Mouse (Mus musculus): ENCODE results near the gene Dok5. TPM values are rescaled to one million over a fixed set of nuclear protein-coding genes. Genes with fewer than 3 reads are reported as not detected.

Gene Dok5
- total and polyA plus RNA-seq, 2 experiments from 2014 or later, result 50.2 to 79.9 TPM

DNA sequence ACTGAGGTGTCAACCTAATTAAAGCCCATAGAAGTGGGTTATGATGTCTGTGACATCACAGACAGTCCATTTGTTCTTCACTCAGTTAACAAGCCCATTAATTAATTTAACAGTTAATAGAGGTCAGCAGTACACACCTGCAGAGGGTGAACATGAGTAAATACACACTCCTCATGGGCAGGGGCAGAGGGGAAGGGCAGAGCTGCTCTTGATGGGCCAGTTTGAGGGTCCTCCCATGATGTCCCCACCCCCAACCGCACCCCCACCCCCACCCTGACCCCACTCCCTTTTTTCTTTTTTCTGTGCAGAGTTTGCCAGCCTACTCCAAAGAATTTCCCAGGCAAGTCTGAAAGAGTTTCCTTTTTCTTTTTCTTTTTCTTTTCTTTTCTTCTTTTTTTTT lies 39.9 kb downstream of the Dok5 start:
- 0% methylated on average over 1 of the region's 1 CpGs for WGBS
- no peak overlapping the region for H3K9ac ChIP-seq
- H3K4me2 ChIP-seq (ENCODE audit: low read depth), result no peak overlapping the region
- H3K36me3 ChIP-seq (ENCODE audit: insufficient read depth), result no peaks in the 10 kb centered on the region
- no peak for ATAC-seq
- no peaks in the 10 kb centered on the region for H3K9me3 ChIP-seq (ENCODE audit: low read length)
- H3K27ac ChIP-seq (ENCODE audit: low read depth, low read length), result no peak overlapping the region; the same call in 1 of the 2 replicates
- no peak for TF ChIP-seq CTCF (IDR thresholded peaks at IDR 0.05; ENCODE audit: low read depth)
- no peak overlapping the region for H3K4me3 ChIP-seq (ENCODE audit: low read depth, low read length)
- DNase-seq, result no peak
- H3K27me3 ChIP-seq (ENCODE audit: insufficient read depth, low read length), result no peaks in the 10 kb centered on the region
- peaks cover 14% of the 10 kb centered on the region for H3K4me1 ChIP-seq (ENCODE audit: insufficient read depth)

DNA sequence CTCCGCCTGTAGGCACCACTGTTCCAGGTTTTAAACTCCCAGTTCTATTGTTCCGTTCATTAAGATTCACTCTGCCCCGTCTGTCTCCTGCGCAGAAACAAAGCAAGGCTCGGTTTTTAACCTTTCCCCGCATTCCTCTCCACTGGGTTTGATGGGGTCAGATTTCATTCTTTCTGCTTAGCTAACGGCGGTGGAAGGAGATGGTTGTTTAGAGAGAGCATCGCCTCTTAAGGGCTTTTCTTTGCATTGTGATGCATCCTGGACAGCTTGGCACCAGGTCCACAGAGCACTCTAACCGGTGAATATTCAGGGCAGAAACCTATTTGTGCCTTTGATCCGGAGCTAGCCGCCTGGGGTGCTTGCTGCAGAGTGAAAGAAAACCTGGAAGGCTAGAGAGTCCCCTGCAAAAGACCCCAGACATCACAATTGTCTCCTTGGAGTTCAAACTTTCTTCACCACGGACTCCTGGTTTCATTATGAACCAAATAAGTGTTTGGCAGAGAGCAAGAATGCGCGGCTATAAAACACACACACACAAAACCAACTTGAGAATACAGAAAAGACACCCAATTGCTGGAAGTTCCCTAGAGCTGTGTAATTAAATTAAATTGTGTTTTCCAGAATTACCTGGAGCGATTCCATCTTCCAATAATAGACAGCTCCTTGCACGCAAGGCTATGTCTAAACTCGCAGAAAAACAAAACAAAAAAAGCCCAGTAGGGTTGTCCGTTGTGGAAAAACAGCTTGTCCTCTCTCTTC lies 40.7 kb downstream of the Dok5 start:
- peaks cover 19% of the 10 kb centered on the region for H3K4me1 ChIP-seq (ENCODE audit: insufficient read depth)
- no peaks in the 10 kb centered on the region for H3K36me3 ChIP-seq (ENCODE audit: insufficient read depth)
- 0 out of 2 replicates have a peak, but pooled peaks have one; percentile 2 for TF ChIP-seq CTCF (IDR thresholded peaks at IDR 0.05; ENCODE audit: low read depth)
- H3K9me3 ChIP-seq (ENCODE audit: low read length), result no peaks in the 10 kb centered on the region
- H3K27me3 ChIP-seq (ENCODE audit: insufficient read depth, low read length), result no peaks in the 10 kb centered on the region
- H3K4me3 ChIP-seq (ENCODE audit: low read depth, low read length), result no peak overlapping the region
- DNase-seq (peak; percentile 49), ATAC-seq (peak; percentile 34; the same call in 1 of the 2 replicates)
- WGBS, result 5% methylated on average over 19 of the region's 19 CpGs
- peak overlapping the region; percentile 38 for H3K4me2 ChIP-seq (ENCODE audit: low read depth)
- peak overlapping the region; percentile 45 for H3K9ac ChIP-seq
- peak overlapping the region; percentile 73 for H3K27ac ChIP-seq (ENCODE audit: low read depth, low read length)

DNA sequence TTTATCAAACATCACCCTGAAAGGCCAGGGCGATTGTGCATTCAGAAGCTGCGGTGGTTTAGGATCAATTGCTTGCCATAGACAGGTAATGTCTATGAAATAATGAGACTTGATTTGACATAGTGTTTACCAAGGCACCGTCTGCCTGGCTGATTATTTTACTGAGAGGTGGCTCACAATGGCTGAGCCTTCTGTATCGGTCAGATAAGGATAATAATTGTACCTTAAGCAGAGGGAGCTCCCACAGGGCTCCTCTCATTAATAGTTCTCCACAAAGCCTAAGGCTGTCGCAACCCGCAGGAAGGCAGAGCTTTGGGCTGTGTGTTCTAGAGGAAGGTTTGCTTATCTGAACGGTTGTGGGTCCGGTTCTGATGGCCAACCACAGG lies 41.3 kb downstream of the Dok5 start:
- H3K4me2 ChIP-seq (ENCODE audit: low read depth), result peak overlapping the region; percentile 38
- H3K4me1 ChIP-seq (ENCODE audit: insufficient read depth), result peaks cover 22% of the 10 kb centered on the region
- no peaks in the 10 kb centered on the region for H3K27me3 ChIP-seq (ENCODE audit: insufficient read depth, low read length)
- DNase-seq (no peak), ATAC-seq (no peak)
- no peaks in the 10 kb centered on the region for H3K36me3 ChIP-seq (ENCODE audit: insufficient read depth)
- H3K27ac ChIP-seq (ENCODE audit: low read depth, low read length), result peak overlapping the region; percentile 73
- TF ChIP-seq CTCF (IDR thresholded peaks at IDR 0.05; ENCODE audit: low read depth), result no peak
- no peaks in the 10 kb centered on the region for H3K9me3 ChIP-seq (ENCODE audit: low read length)
- no peak overlapping the region for H3K9ac ChIP-seq
- 16% methylated on average over 8 of the region's 8 CpGs for WGBS
- H3K4me3 ChIP-seq (ENCODE audit: low read depth, low read length), result no peak overlapping the region

DNA sequence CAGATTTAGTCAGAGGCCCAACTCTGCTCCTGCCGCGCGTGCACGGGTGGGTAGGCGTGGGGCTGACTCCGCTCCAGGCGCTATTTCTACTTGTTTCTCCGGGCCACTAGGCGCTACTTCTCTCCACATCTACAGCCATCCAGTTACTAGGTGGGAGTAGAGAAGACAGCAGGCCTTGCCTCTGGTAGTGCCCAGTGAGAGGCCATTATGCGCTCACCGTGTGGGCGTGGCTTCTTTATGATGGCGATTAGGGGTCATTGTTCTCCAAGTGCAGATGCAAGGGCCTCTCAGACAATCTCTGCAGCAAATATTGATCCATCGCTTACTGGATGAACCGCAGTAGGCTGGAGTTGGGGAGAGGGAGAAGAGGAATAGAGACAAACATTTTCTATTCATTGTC lies 44.0 kb downstream of the Dok5 start:
- H3K4me1 ChIP-seq (ENCODE audit: insufficient read depth), result peaks cover 24% of the 10 kb centered on the region
- DNase-seq (no peak), ATAC-seq (no peak)
- H3K27ac ChIP-seq (ENCODE audit: low read depth, low read length), result no peak overlapping the region
- H3K4me2 ChIP-seq (ENCODE audit: low read depth), result no peak overlapping the region
- H3K27me3 ChIP-seq (ENCODE audit: insufficient read depth, low read length), result no peaks in the 10 kb centered on the region
- H3K9me3 ChIP-seq (ENCODE audit: low read length), result no peaks in the 10 kb centered on the region
- no peak for TF ChIP-seq CTCF (IDR thresholded peaks at IDR 0.05; ENCODE audit: low read depth)
- WGBS, result 89% methylated on average over 15 of the region's 15 CpGs
- no peak overlapping the region for H3K9ac ChIP-seq
- H3K4me3 ChIP-seq (ENCODE audit: low read depth, low read length), result no peak overlapping the region
- no peaks in the 10 kb centered on the region for H3K36me3 ChIP-seq (ENCODE audit: insufficient read depth)

DNA sequence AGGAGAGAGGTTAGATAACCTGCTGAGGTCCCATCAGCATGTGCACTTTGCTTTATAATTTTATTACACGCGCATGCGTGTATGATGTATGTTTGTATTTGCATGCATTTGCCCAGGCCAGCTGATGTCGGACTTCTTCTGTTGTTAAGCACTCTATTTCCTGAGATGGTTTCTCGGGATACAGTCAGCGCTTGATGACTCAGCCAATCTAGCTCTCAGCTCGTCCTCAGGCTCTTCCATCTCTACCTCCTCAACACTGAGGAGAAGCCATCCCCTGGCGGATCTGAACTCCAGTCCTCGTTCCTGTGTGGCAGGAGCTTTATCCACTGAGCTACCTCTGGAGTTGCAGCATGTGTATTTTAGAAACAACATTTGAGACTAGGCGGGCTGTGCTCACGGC lies 44.5 kb downstream of the Dok5 start:
- H3K4me1 ChIP-seq (ENCODE audit: insufficient read depth), result peaks cover 24% of the 10 kb centered on the region
- WGBS, result 94% methylated on average over 11 of the region's 11 CpGs
- no peak for TF ChIP-seq CTCF (IDR thresholded peaks at IDR 0.05; ENCODE audit: low read depth)
- ATAC-seq (no peak), DNase-seq (no peak)
- no peak overlapping the region for H3K27ac ChIP-seq (ENCODE audit: low read depth, low read length)
- H3K4me2 ChIP-seq (ENCODE audit: low read depth), result no peak overlapping the region
- H3K9me3 ChIP-seq (ENCODE audit: low read length), result no peaks in the 10 kb centered on the region
- H3K9ac ChIP-seq, result no peak overlapping the region
- no peak overlapping the region for H3K4me3 ChIP-seq (ENCODE audit: low read depth, low read length)
- no peaks in the 10 kb centered on the region for H3K27me3 ChIP-seq (ENCODE audit: insufficient read depth, low read length)
- no peaks in the 10 kb centered on the region for H3K36me3 ChIP-seq (ENCODE audit: insufficient read depth)

DNA sequence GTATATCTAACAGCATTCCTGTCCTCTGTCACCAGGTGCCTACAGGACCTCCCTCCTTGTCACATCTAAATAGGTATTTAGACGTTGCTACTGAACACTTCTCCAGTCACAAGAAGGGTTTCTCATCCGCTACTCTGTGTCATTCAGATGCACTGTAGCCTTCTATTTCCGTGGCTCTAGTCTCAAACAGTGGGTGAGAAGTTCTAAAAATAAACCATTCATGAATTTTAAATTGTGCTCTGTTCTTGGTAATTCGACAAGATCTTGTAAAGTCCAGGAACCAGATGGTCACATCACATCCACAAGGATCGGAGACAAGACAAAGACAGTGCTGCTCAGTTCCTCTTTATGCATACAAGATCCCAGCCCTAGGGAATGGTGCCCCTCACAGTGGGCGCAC lies 46.0 kb downstream of the Dok5 start:
- no peaks in the 10 kb centered on the region for H3K36me3 ChIP-seq (ENCODE audit: insufficient read depth)
- H3K4me1 ChIP-seq (ENCODE audit: insufficient read depth), result peaks cover 17% of the 10 kb centered on the region; the same call in 1 of the 2 replicates
- no peaks in the 10 kb centered on the region for H3K9me3 ChIP-seq (ENCODE audit: low read length)
- DNase-seq (no peak), ATAC-seq (peak; percentile 23; the same call in 1 of the 2 replicates)
- no peak overlapping the region for H3K4me3 ChIP-seq (ENCODE audit: low read depth, low read length)
- no peak for TF ChIP-seq CTCF (IDR thresholded peaks at IDR 0.05; ENCODE audit: low read depth)
- H3K27ac ChIP-seq (ENCODE audit: low read depth, low read length), result peak overlapping the region; percentile 0; the same call in 1 of the 2 replicates
- WGBS, result 45% methylated on average over 6 of the region's 6 CpGs
- no peak overlapping the region for H3K9ac ChIP-seq
- no peaks in the 10 kb centered on the region for H3K27me3 ChIP-seq (ENCODE audit: insufficient read depth, low read length)
- no peak overlapping the region for H3K4me2 ChIP-seq (ENCODE audit: low read depth)

DNA sequence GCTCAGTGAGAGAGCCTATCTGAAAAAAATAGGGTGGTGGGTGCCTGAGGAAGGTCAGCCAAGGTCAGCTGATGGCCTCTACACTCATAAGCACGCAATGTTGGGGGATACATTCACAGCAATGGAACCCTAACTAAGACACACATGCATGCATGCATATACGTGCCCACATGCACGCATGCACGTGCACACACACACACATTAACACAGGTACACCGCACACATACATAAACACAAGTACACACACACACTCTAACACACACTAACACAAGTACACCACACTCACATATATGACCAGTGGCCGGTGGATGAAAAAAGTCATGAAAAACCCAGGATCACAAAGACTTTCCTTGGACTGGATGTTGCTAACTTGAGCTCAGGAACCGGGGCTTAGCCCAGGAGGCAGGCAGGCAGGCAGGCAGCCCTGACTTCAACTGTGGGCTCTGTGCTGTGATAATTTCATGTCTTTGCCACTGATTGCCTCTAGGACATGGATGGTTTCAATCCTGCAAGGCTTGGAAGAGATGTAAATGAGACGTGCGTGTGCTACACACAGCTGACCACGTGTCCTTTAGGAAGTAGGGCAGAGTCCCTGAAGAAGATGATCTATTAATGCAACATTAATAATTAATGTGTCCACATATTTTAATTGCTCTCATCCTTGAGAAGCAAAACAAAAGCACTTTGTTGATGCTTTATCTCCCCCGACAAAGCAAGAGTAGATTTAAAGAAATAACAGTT lies 48.6 kb downstream of the Dok5 start:
- no peak for ATAC-seq
- H3K9ac ChIP-seq, result no peak overlapping the region
- no peak for DNase-seq
- H3K36me3 ChIP-seq (ENCODE audit: insufficient read depth), result no peaks in the 10 kb centered on the region
- no peak overlapping the region for H3K4me2 ChIP-seq (ENCODE audit: low read depth)
- no peak overlapping the region for H3K27ac ChIP-seq (ENCODE audit: low read depth, low read length)
- H3K4me1 ChIP-seq (ENCODE audit: insufficient read depth), result peaks cover 10% of the 10 kb centered on the region; the same call in 1 of the 2 replicates
- H3K4me3 ChIP-seq (ENCODE audit: low read depth, low read length), result no peak overlapping the region
- TF ChIP-seq CTCF (IDR thresholded peaks at IDR 0.05; ENCODE audit: low read depth), result no peak
- WGBS, result 86% methylated on average over 11 of the region's 11 CpGs
- H3K27me3 ChIP-seq (ENCODE audit: insufficient read depth, low read length), result no peaks in the 10 kb centered on the region
- H3K9me3 ChIP-seq (ENCODE audit: low read length), result no peaks in the 10 kb centered on the region
